Mouse (Mus musculus) megakaryocyte, embryonic 14.5 days (primary cell): ENCODE results near the gene Aqp1.

Experiments used
- FLI1 ChIP-seq: IDR thresholded peaks from 2 replicates; pipeline ENCODE4 v1.6.1; 2012; ENCODE audit warnings: low read length, inconsistent platforms, mixed read lengths
- GATA1 ChIP-seq: IDR thresholded peaks from 3 replicates; pipeline ENCODE4 v1.6.1; 2012; ENCODE audit warnings: mixed read lengths, low read length, inconsistent platforms, borderline replicate concordance

- TF ChIP-seq GATA1, result no peak
- no peak for TF ChIP-seq FLI1
These were observed 14.2 kb downstream of the Aqp1 start for GRCm38 (mm10) chr6:55350383-55350952.
